Mouse (Mus musculus) myocyte (in vitro differentiated cells): ENCODE data around the gene Ppp2r5e. TPM values are rescaled to one million over a fixed set of nuclear protein-coding genes. Genes with fewer than 3 reads are reported as not detected.

Experiments
- H3K27me3 ChIP-seq: one replicate; pipeline ENCODE4 v1.6.1; 2011; ENCODE audit not compliant: control insufficient read depth, insufficient read depth, insufficient read length
- H3K36me3 ChIP-seq: one replicate; pipeline ENCODE4 v1.6.1; 2011; ENCODE audit not compliant: control insufficient read depth, insufficient read depth
- H3K4me2 ChIP-seq: one replicate; pipeline ENCODE4 v1.6.1; 2011; ENCODE audit warnings: low read depth, control low read depth
- H3K4me3 ChIP-seq: one replicate; pipeline ENCODE4 v1.5.1; 2011; ENCODE audit warnings: mild to moderate bottlenecking, control low read depth, moderate library complexity
- H3K79me2 ChIP-seq: one replicate; pipeline ENCODE4 v1.6.1; 2011; ENCODE audit not compliant: control insufficient read depth, insufficient read depth
- H3ac ChIP-seq: one replicate; pipeline ENCODE4 v1.6.1; 2011; ENCODE audit not compliant: control insufficient read depth, insufficient read length
- CEBPB ChIP-seq: IDR thresholded peaks from 2 replicates; pipeline ENCODE4 v1.6.1; 2011; ENCODE audit warnings: mild to moderate bottlenecking, moderate library complexity; ENCODE audit not compliant: poor library complexity, insufficient read depth, severe bottlenecking
- E2F4 ChIP-seq: IDR thresholded peaks from one replicate; pipeline ENCODE4 v1.6.1; 2011; ENCODE audit warnings: mild to moderate bottlenecking, control low read depth, moderate library complexity; ENCODE audit not compliant: insufficient read depth
- MAX ChIP-seq: IDR thresholded peaks from one replicate; pipeline ENCODE4 v1.6.1; 2011; ENCODE audit warnings: low read depth, mild to moderate bottlenecking, control low read depth
- MYOD1 ChIP-seq, 3 experiments: IDR thresholded peaks; one replicate each; pipeline ENCODE4 v1.6.1; 2011; ENCODE audit warnings: control low read depth in 2 of 3, low read depth in 2 of 3, mild to moderate bottlenecking in 2 of 3, moderate library complexity in 1 of 3; ENCODE audit not compliant: insufficient read length in 2 of 3, control insufficient read depth in 1 of 3
- MYOG ChIP-seq, 3 experiments: IDR thresholded peaks; one replicate each; pipeline ENCODE4 v1.6.1; 2011; ENCODE audit warnings: control low read depth in 2 of 3, low read depth in 2 of 3, mild to moderate bottlenecking in 2 of 3; ENCODE audit not compliant: insufficient read length in 2 of 3, control insufficient read depth in 1 of 3, insufficient read depth in 1 of 3
- POLR2A ChIP-seq: IDR thresholded peaks from one replicate; pipeline ENCODE4 v1.6.1; 2011; ENCODE audit warnings: low read depth, mild to moderate bottlenecking, control low read depth, moderate library complexity; ENCODE audit not compliant: insufficient read length
- POLR2AphosphoS2 ChIP-seq: IDR thresholded peaks from one replicate; pipeline ENCODE4 v1.6.1; 2011; ENCODE audit warnings: low read depth, control low read depth; ENCODE audit not compliant: insufficient read length
- REST ChIP-seq: IDR thresholded peaks from one replicate; pipeline ENCODE4 v1.6.1; 2011; ENCODE audit warnings: mild to moderate bottlenecking, control low read depth, moderate library complexity; ENCODE audit not compliant: insufficient read depth, insufficient read length
- SRF ChIP-seq: IDR thresholded peaks from one replicate; pipeline ENCODE4 v1.6.1; 2011; ENCODE audit warnings: low read depth; ENCODE audit not compliant: control insufficient read depth, insufficient read length
- TCF12 ChIP-seq: IDR thresholded peaks from one replicate; pipeline ENCODE4 v1.6.1; 2011; ENCODE audit warnings: mild to moderate bottlenecking, control low read depth; ENCODE audit not compliant: poor library complexity, insufficient read depth, severe bottlenecking
- TCF3 ChIP-seq: IDR thresholded peaks from one replicate; pipeline ENCODE4 v1.6.1; 2011; ENCODE audit warnings: low read depth, control low read depth; ENCODE audit not compliant: insufficient read length
- USF1 ChIP-seq: IDR thresholded peaks from one replicate; pipeline ENCODE4 v1.6.1; 2011; ENCODE audit warnings: low read depth, mild to moderate bottlenecking, control low read depth, moderate library complexity
- polyA plus RNA-seq: library from polyadenylated mRNA; unstranded; fragments of >200 nt; fragmentation: generic; extraction: Trizol; gene quantifications from one replicate; pipeline ENCODE4 v1.2.1, GENCODE M21; 2012; ENCODE audit warnings: missing spikeins

The Ppp2r5e gene
- polyA plus RNA-seq, 1 experiment = 15.4 TPM

GRCm38 (mm10) chr12:75424817-75425216 is 171.2 kb downstream of the Ppp2r5e start:
- Histone ChIP-seq H3K79me2 (no peaks in the 10 kb centered on the region), H3K4me2 (no peak overlapping the region), H3K27me3 (no peaks in the 10 kb centered on the region), H3ac (no peak overlapping the region), H3K4me3 (no peak overlapping the region), H3K36me3 (no peaks in the 10 kb centered on the region)
- no peak for TF ChIP-seq REST
- TF ChIP-seq CEBPB = no peak
- TF ChIP-seq SRF = no peak
- TF ChIP-seq MYOG (IDR thresholded peaks at IDR 0.05; ENCODE audit: control insufficient read depth in 1 of 3, insufficient read depth in 1 of 3, insufficient read length in 2 of 3, low read depth in 2 of 3) = no peak
- no peak for TF ChIP-seq POLR2AphosphoS2
- TF ChIP-seq POLR2A = no peak
- no peak for TF ChIP-seq MAX

GRCm38 (mm10) chr12:75424359-75424758 is 171.7 kb downstream of the Ppp2r5e start:
- H3ac ChIP-seq = no peak overlapping the region
- no peak overlapping the region for H3K4me2 ChIP-seq
- no peaks in the 10 kb centered on the region for H3K36me3 ChIP-seq
- H3K27me3 ChIP-seq = no peaks in the 10 kb centered on the region
- no peaks in the 10 kb centered on the region for H3K79me2 ChIP-seq
- H3K4me3 ChIP-seq = no peak overlapping the region
- TF ChIP-seq MYOG (IDR thresholded peaks at IDR 0.05; ENCODE audit: control insufficient read depth in 1 of 3, insufficient read depth in 1 of 3, insufficient read length in 2 of 3, low read depth in 2 of 3) (no peak), TCF3 (no peak), SRF (no peak), POLR2A (no peak), TCF12 (no peak)

- Histone ChIP-seq H3K27me3 (no peaks in the 10 kb centered on the region), H3ac (no peak within 1 kb of the TSS), H3K4me2 (no peak within 1 kb of the TSS), H3K79me2 (no peaks in the 10 kb centered on the region), H3K36me3 (no peaks in the 10 kb centered on the region), H3K4me3 (no peak within 1 kb of the TSS)
- TF ChIP-seq REST (no peak), MYOG (IDR thresholded peaks at IDR 0.05; ENCODE audit: control insufficient read depth in 1 of 3, insufficient read depth in 1 of 3, insufficient read length in 2 of 3, low read depth in 2 of 3) (no peak), TCF3 (no peak)
Observed at GRCm38 (mm10) chr12:75416681-75417080, 179.4 kb downstream of the Ppp2r5e start, which contains the start of gene Gphb5. TSS of gene Gphb5 (minus strand) at chr12:75416781.

DNA sequence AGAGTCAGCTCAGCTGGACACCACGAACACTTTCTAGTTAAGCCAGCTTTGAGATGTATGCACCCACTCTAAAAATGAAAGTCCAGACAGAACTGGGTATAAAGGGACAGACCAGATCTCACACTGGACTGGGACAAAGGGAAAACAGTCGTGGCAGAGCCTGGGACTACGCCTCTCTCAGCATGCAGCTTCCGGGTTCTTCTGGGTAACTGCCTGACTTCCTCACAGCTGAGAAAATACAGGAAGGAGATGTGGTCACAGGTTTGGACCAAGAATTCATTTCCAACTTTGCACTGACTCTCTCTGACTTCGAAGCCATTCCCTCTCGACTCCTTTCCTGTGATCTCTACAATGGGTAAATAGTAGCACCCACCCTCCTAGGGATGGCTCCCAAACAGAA is 181.1 kb downstream of the Ppp2r5e start:
- Histone ChIP-seq H3K27me3 (no peaks in the 10 kb centered on the region), H3ac (no peak overlapping the region), H3K79me2 (no peaks in the 10 kb centered on the region), H3K36me3 (no peaks in the 10 kb centered on the region), H3K4me3 (no peak overlapping the region), H3K4me2 (no peak overlapping the region)
- TF ChIP-seq E2F4 (no peak), CEBPB (no peak), MYOG (IDR thresholded peaks at IDR 0.05; ENCODE audit: control insufficient read depth in 1 of 3, insufficient read depth in 1 of 3, insufficient read length in 2 of 3, low read depth in 2 of 3) (no peak), MYOD1 (IDR thresholded peaks at IDR 0.05; ENCODE audit: control insufficient read depth in 1 of 3, insufficient read length in 2 of 3, low read depth in 2 of 3) (no peak), MAX (no peak), REST (no peak), TCF12 (no peak), USF1 (no peak)

DNA sequence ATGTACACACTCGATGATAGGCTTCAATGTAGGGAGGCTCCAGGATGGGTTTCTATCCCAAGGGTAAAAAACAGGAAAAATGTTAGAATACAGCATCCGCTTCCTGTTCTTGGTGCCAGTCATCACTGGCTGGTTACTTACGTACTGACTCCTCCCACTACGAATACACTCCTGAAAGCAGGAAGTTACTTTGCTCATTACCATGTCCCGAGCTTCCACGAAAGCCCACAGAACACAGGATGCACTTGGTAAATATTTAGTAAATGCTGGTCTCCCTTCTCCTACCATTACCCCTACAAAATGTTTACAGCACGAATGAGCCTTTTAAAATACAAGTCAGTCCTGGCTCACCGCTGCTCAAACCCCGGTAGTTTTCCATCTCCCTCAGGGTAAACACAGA is 183.1 kb downstream of the Ppp2r5e start:
- H3ac ChIP-seq = no peak overlapping the region
- H3K36me3 ChIP-seq = no peaks in the 10 kb centered on the region
- no peaks in the 10 kb centered on the region for H3K79me2 ChIP-seq
- no peak for TF ChIP-seq TCF3
- no peak for TF ChIP-seq CEBPB
- TF ChIP-seq MYOG (IDR thresholded peaks at IDR 0.05; ENCODE audit: control insufficient read depth in 1 of 3, insufficient read depth in 1 of 3, insufficient read length in 2 of 3, low read depth in 2 of 3) = no peak
- TF ChIP-seq MYOD1 (IDR thresholded peaks at IDR 0.05; ENCODE audit: control insufficient read depth in 1 of 3, insufficient read length in 2 of 3, low read depth in 2 of 3) = no peak
- no peaks in the 10 kb centered on the region for H3K27me3 ChIP-seq
- no peak overlapping the region for H3K4me3 ChIP-seq
- no peak overlapping the region for H3K4me2 ChIP-seq

Other genes starting within 250 kb of the Ppp2r5e start
- gene Gphb5, start 179.5 kb downstream of the Ppp2r5e start, polyA plus RNA-seq = not detected
- gene Wdr89, start 73.3 kb upstream of the Ppp2r5e start, polyA plus RNA-seq = 25.9 TPM
- 4.9 TPM for gene Sgpp1, start 139.5 kb upstream of the Ppp2r5e start, polyA plus RNA-seq
- 3.7 TPM for gene Syne2, start 221.9 kb upstream of the Ppp2r5e start, polyA plus RNA-seq